Mouse (Mus musculus): ENCODE results near the gene Soat1. TPM values are rescaled to one million over a fixed set of nuclear protein-coding genes. Genes with fewer than 3 reads are reported as not detected.

The Soat1 gene
- polyA plus RNA-seq, 2 experiments = 8.1 to 11.7 TPM

DNA sequence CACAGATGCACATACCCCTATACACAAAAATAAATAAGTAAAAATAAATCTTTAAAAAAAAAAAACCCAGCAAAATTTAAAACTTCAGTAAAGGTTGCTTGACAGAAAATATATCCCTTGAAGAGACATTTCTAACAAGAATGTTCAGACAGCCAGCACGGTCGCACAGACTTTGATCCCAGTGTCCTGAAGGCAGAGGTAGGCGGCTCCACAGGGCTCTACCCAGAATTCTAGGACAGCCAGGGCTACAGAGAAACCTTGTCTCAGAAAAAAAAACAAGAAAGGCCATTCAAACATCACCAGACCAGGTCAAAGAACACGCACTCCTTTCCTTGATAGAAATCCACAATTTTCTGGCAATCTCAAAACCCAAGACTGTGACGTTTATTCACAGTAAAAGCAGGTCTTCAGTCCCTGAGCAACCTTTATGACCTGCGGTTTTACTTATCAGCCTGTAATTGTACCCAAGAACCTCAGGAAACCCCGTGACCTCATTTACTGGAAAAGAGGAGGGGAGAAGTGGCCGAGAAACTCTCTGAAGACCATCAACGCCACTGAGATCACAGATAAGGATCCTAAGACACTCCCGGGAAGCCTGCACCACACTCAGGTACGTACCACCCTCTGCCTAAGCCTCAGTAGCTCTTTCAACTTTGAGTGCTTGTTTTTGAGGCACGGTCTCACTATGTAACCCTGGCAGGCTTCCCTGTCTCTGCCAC, 11.7 kb downstream of the Soat1 start:
- no peak for TF ChIP-seq CTCF (IDR thresholded peaks at IDR 0.05; ENCODE audit: low read depth)
- TF ChIP-seq EP300 (IDR thresholded peaks at IDR 0.05; ENCODE audit: low read depth) = no peak
- Histone ChIP-seq H3K27me3 (ENCODE audit: control insufficient read depth, insufficient read depth, low read length) (no peaks in the 10 kb centered on the region), H3K27ac (no peak overlapping the region), H3K9me3 (ENCODE audit: control insufficient read depth, low read length) (no peaks in the 10 kb centered on the region), H3K9ac (replicated peaks) (no peak overlapping the region; the same call in 1 of the 2 replicates), H3K4me1 (replicated peaks; ENCODE audit: control insufficient read depth in 2 of 2, insufficient read depth in 2 of 2, low read length in 1 of 2) (peaks cover 0 to 24% of the 10 kb centered on the region in 2 experiments; a peak in 3 of 4 replicates), H3K36me3 (replicated peaks; ENCODE audit: control insufficient read depth, insufficient read depth, low read depth) (peaks cover 1% of the 10 kb centered on the region; the same call in 1 of the 2 replicates), H3K4me2 (ENCODE audit: low read depth) (no peak overlapping the region), H3K4me3 (ENCODE audit: insufficient read depth in 1 of 2, low read depth in 2 of 2, low read length in 2 of 2) (no peak overlapping the region)
- 19% methylated on average over 12 of the region's 12 CpGs for WGBS (ENCODE audit: insufficient replicate concordance)
- ATAC-seq (ENCODE audit: insufficient read depth) (no peak), DNase-seq (ENCODE audit: low read depth in 3 of 3, low spot score in 3 of 3) (no peak)

DNA sequence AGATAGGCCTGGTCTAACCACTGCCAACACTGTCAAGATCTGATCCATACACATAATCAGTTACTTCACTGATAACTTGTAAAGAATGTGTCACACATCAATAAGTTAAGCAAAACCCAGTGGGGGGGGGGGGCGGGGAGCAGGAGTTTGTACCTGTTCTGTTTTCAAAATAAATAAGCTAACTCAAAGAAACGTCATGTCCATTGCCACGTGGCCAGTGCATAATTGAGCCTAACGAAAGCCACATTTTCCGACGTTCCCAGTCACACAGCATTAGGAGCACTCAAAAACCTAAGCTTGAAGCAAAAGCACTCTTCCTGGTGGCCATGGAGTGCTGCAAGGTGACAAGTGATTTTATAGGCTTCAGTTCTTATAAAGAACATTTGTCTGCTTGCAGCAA, 13.1 kb downstream of the Soat1 start:
- TF ChIP-seq CTCF (IDR thresholded peaks at IDR 0.05; ENCODE audit: low read depth) (no peak), EP300 (IDR thresholded peaks at IDR 0.05; ENCODE audit: low read depth) (no peak)
- WGBS (ENCODE audit: insufficient replicate concordance) = 67% methylated on average over 6 of the region's 6 CpGs
- H3K27ac ChIP-seq = no peak overlapping the region
- no peak overlapping the region for H3K4me3 ChIP-seq (ENCODE audit: insufficient read depth in 1 of 2, low read depth in 2 of 2, low read length in 2 of 2)
- H3K27me3 ChIP-seq (ENCODE audit: control insufficient read depth, insufficient read depth, low read length) = no peaks in the 10 kb centered on the region
- peaks cover 2% of the 10 kb centered on the region; the same call in 1 of the 2 replicates for H3K36me3 ChIP-seq (replicated peaks; ENCODE audit: control insufficient read depth, insufficient read depth, low read depth)
- ATAC-seq (ENCODE audit: insufficient read depth) = no peak
- no peak for DNase-seq (ENCODE audit: low read depth in 3 of 3, low spot score in 3 of 3)
- no peak overlapping the region for H3K9ac ChIP-seq (replicated peaks)
- H3K4me1 ChIP-seq (replicated peaks; ENCODE audit: control insufficient read depth in 2 of 2, insufficient read depth in 2 of 2, low read length in 1 of 2) = peaks cover 0 to 24% of the 10 kb centered on the region in 2 experiments; a peak in 3 of 4 replicates
- H3K4me2 ChIP-seq (ENCODE audit: low read depth) = no peak overlapping the region
- H3K9me3 ChIP-seq (ENCODE audit: control insufficient read depth, low read length) = no peaks in the 10 kb centered on the region

GRCm38 (mm10) chr1:156460216-156460615, 13.9 kb downstream of the Soat1 start:
- H3K27me3 ChIP-seq (ENCODE audit: control insufficient read depth, insufficient read depth, low read length) = no peaks in the 10 kb centered on the region
- H3K4me1 ChIP-seq (replicated peaks; ENCODE audit: control insufficient read depth in 2 of 2, insufficient read depth in 2 of 2, low read length in 1 of 2) = peaks cover 0 to 24% of the 10 kb centered on the region in 2 experiments; a peak in 3 of 4 replicates
- H3K4me3 ChIP-seq (ENCODE audit: insufficient read depth in 1 of 2, low read depth in 2 of 2, low read length in 2 of 2) = no peak overlapping the region
- H3K4me2 ChIP-seq (ENCODE audit: low read depth) = no peak overlapping the region
- TF ChIP-seq CTCF (IDR thresholded peaks at IDR 0.05; ENCODE audit: low read depth) (no peak), EP300 (IDR thresholded peaks at IDR 0.05; ENCODE audit: low read depth) (no peak)
- WGBS (ENCODE audit: insufficient replicate concordance) = 64% methylated on average over 4 of the region's 4 CpGs
- H3K27ac ChIP-seq = no peak overlapping the region
- H3K36me3 ChIP-seq (replicated peaks; ENCODE audit: control insufficient read depth, insufficient read depth, low read depth) = peaks cover 2% of the 10 kb centered on the region; the same call in 1 of the 2 replicates
- no peak for ATAC-seq (ENCODE audit: insufficient read depth)
- no peak for DNase-seq (ENCODE audit: low read depth in 3 of 3, low spot score in 3 of 3)
- H3K9me3 ChIP-seq (ENCODE audit: control insufficient read depth, low read length) = no peaks in the 10 kb centered on the region
- no peak overlapping the region for H3K9ac ChIP-seq (replicated peaks)

- Histone ChIP-seq H3K36me3 (replicated peaks; ENCODE audit: control insufficient read depth, insufficient read depth, low read depth) (0 out of 2 replicates have a peak, but pooled peaks cover 2% of the 10 kb centered on the region), H3K27ac (no peak overlapping the region), H3K4me2 (ENCODE audit: low read depth) (no peak overlapping the region), H3K27me3 (ENCODE audit: control insufficient read depth, insufficient read depth, low read length) (no peaks in the 10 kb centered on the region), H3K9me3 (ENCODE audit: control insufficient read depth, low read length) (no peaks in the 10 kb centered on the region), H3K9ac (replicated peaks) (no peak overlapping the region), H3K4me3 (ENCODE audit: insufficient read depth in 1 of 2, low read depth in 2 of 2, low read length in 2 of 2) (no peak overlapping the region), H3K4me1 (replicated peaks; ENCODE audit: control insufficient read depth in 2 of 2, insufficient read depth in 2 of 2, low read length in 1 of 2) (peaks cover 0 to 26% of the 10 kb centered on the region in 2 experiments)
- WGBS (ENCODE audit: insufficient replicate concordance) = 34% methylated on average over 3 of the region's 3 CpGs
- DNase-seq (ENCODE audit: low read depth in 3 of 3, low spot score in 3 of 3) (no peak), ATAC-seq (ENCODE audit: insufficient read depth) (peak; percentile 37; the same call in 1 of the 2 replicates)
- TF ChIP-seq CTCF (IDR thresholded peaks at IDR 0.05; ENCODE audit: low read depth) = no peak
- TF ChIP-seq EP300 (IDR thresholded peaks at IDR 0.05; ENCODE audit: low read depth) = no peak
Observed at GRCm38 (mm10) chr1:156459690-156460089, 14.4 kb downstream of the Soat1 start.

DNA sequence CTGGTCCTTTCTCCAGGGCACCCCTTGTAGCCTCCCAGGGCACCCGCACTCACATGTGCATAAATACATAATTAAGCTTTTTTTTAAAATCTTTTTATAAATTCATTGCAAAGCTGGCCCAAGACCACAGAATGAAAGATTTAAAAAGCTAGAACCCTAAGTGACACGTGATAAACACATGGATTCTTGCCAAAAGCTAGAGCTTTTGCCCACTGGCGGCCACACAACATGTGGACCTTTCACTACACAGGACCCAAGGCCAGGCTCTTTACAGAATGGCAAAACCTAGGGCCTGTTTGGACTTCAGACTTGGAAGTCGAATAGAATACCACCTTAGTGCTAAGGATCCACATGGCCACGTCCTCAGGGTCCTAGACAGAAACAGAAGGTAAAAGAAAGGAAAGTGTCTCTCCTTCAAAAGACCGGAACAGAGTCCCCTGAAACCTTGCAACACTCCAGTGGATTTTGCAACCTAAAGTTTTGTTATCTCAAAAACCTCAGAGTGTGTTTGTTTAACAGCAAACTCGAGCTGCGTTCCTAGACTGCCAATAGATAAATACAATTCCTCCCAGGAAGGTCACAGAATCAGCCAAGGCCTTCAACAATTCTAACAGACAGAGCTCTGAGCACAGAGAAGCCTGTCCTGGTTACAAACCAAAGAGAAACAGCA, 15.6 kb downstream of the Soat1 start:
- TF ChIP-seq EP300 (IDR thresholded peaks at IDR 0.05; ENCODE audit: low read depth) (no peak), CTCF (IDR thresholded peaks at IDR 0.05; ENCODE audit: low read depth) (no peak)
- H3K9me3 ChIP-seq (ENCODE audit: control insufficient read depth, low read length) = no peaks in the 10 kb centered on the region
- H3K4me1 ChIP-seq (replicated peaks; ENCODE audit: control insufficient read depth in 2 of 2, insufficient read depth in 2 of 2, low read length in 1 of 2) = peaks cover 0 to 27% of the 10 kb centered on the region in 2 experiments
- H3K4me3 ChIP-seq (ENCODE audit: insufficient read depth in 1 of 2, low read depth in 2 of 2, low read length in 2 of 2) = no peak overlapping the region
- H3K27me3 ChIP-seq (ENCODE audit: control insufficient read depth, insufficient read depth, low read length) = no peaks in the 10 kb centered on the region
- no peak overlapping the region for H3K9ac ChIP-seq (replicated peaks)
- H3K36me3 ChIP-seq (replicated peaks; ENCODE audit: control insufficient read depth, insufficient read depth, low read depth) = 0 out of 2 replicates have a peak, but pooled peaks cover 2% of the 10 kb centered on the region
- no peak overlapping the region; the same call in 1 of the 2 replicates for H3K27ac ChIP-seq
- DNase-seq (ENCODE audit: low read depth in 3 of 3, low spot score in 3 of 3) (peak in 1 of 3 experiments; percentile 28), ATAC-seq (ENCODE audit: insufficient read depth) (peak; percentile 11; the same call in 1 of the 2 replicates)
- H3K4me2 ChIP-seq (ENCODE audit: low read depth) = no peak overlapping the region
- 34% methylated on average over 8 of the region's 8 CpGs for WGBS (ENCODE audit: insufficient replicate concordance)

All from liver, embryonic 14.5 days (tissue).